Mouse (Mus musculus): ENCODE data around the gene Bckdha. TPM values are rescaled to one million over a fixed set of nuclear protein-coding genes. Genes with fewer than 3 reads are reported as not detected.

Gene Bckdha
- total and polyA plus RNA-seq, 3 experiments: 6.0 to 44.1 (median 20.4) TPM

- DNase-seq (ENCODE audit: low spot score) (no peak), ATAC-seq (ENCODE audit: extremely low read depth, insufficient number of reproducible peaks, low FRiP score, poor library complexity, severe bottlenecking) (no peak)
- H3K9me3 ChIP-seq (replicated peaks): no peaks in the 10 kb centered on the region
- no peak for TF ChIP-seq GATA1 (IDR thresholded peaks at IDR 0.05; ENCODE audit: borderline replicate concordance, low read length)
- TF ChIP-seq CTCF (IDR thresholded peaks at IDR 0.05; ENCODE audit: low read depth, low read length): no peak
- TF ChIP-seq TAL1 (conservative IDR thresholded peaks at IDR 0.05; ENCODE audit: low read depth, low read length): no peak
- no peak for TF ChIP-seq GATA2 (IDR thresholded peaks at IDR 0.05; ENCODE audit: borderline replicate concordance, low read depth, low read length)
- TF ChIP-seq POLR2AphosphoS5 (IDR thresholded peaks at IDR 0.05; ENCODE audit: insufficient replicate concordance, low read depth, low read length): no peak
- no peak overlapping the region for H3K4me3 ChIP-seq (ENCODE audit: low read depth, low read length)
- no peaks in the 10 kb centered on the region for H3K36me3 ChIP-seq (replicated peaks)
- H3K4me1 ChIP-seq (ENCODE audit: insufficient read depth, low read depth, low read length): no peaks in the 10 kb centered on the region
- H3K27me3 ChIP-seq (ENCODE audit: insufficient read depth, low read length): no peaks in the 10 kb centered on the region; the same call in 1 of the 2 replicates
Observed at GRCm38 (mm10) chr7:25584651-25585050, 74.1 kb downstream of the Bckdha start.

- H3K9me3 ChIP-seq (replicated peaks): no peaks in the 10 kb centered on the region
Observed at GRCm38 (mm10) chr7:25582301-25582810, 76.4 kb downstream of the Bckdha start.

More at GRCm38 (mm10) chr7:25582301-25582810, 76.4 kb downstream of the Bckdha start:
- no peak for TF ChIP-seq GATA2 (IDR thresholded peaks at IDR 0.05; ENCODE audit: borderline replicate concordance, low read depth, low read length)
- no peak for TF ChIP-seq CTCF (IDR thresholded peaks at IDR 0.05; ENCODE audit: low read depth, low read length)
- TF ChIP-seq TAL1 (conservative IDR thresholded peaks at IDR 0.05; ENCODE audit: low read depth, low read length): no peak
- TF ChIP-seq POLR2AphosphoS5 (IDR thresholded peaks at IDR 0.05; ENCODE audit: insufficient replicate concordance, low read depth, low read length): no peak
- no peak for TF ChIP-seq GATA1 (IDR thresholded peaks at IDR 0.05; ENCODE audit: borderline replicate concordance, low read length)
- no peaks in the 10 kb centered on the region; the same call in 1 of the 2 replicates for H3K27me3 ChIP-seq (ENCODE audit: insufficient read depth, low read length)
- no peaks in the 10 kb centered on the region for H3K4me1 ChIP-seq (ENCODE audit: insufficient read depth, low read depth, low read length)
- no peaks in the 10 kb centered on the region for H3K36me3 ChIP-seq (replicated peaks)
- DNase-seq (ENCODE audit: low spot score) (no peak), ATAC-seq (ENCODE audit: extremely low read depth, insufficient number of reproducible peaks, low FRiP score, poor library complexity, severe bottlenecking) (no peak)
- no peak overlapping the region for H3K4me3 ChIP-seq (ENCODE audit: low read depth, low read length)

Other genes starting within 250 kb of the Bckdha start
- gene Cxcl17, start 246.1 kb downstream of the Bckdha start, total RNA-seq (2014; fragmentation: Nextera tagmentation): not detected in 2 replicates
- not detected in 2 replicates for gene Cxcl17, start 246.1 kb downstream of the Bckdha start, total RNA-seq (2017)
- gene Cxcl17, start 246.1 kb downstream of the Bckdha start, polyA plus RNA-seq (2012): not detected in 2 replicates
- not detected in 2 replicates for gene Ceacam1, start 181.4 kb downstream of the Bckdha start, total RNA-seq (2014; fragmentation: Nextera tagmentation)
- gene Ceacam1, start 181.4 kb downstream of the Bckdha start, total RNA-seq (2017): 0.17 and 0.66 TPM in 2 replicates
- not detected in 2 replicates for gene Ceacam1, start 181.4 kb downstream of the Bckdha start, polyA plus RNA-seq (2012)
- not detected in 2 replicates for gene Ceacam2, start 119.1 kb downstream of the Bckdha start, total RNA-seq (2014; fragmentation: Nextera tagmentation)
- 0.05 TPM in 1 of 2 replicates, not detected in the other for gene Ceacam2, start 119.1 kb downstream of the Bckdha start, total RNA-seq (2017)
- gene Ceacam2, start 119.1 kb downstream of the Bckdha start, polyA plus RNA-seq (2012): not detected in 2 replicates
- gene Erich4, start 43.1 kb downstream of the Bckdha start, total RNA-seq (2014; fragmentation: Nextera tagmentation): not detected in 2 replicates
- gene Erich4, start 43.1 kb downstream of the Bckdha start, total RNA-seq (2017): not detected in 2 replicates
- gene Erich4, start 43.1 kb downstream of the Bckdha start, polyA plus RNA-seq (2012): not detected in 2 replicates
- 12.7 and 17.8 TPM in 2 replicates for gene Dmac2, start 39.6 kb downstream of the Bckdha start, total RNA-seq (2014; fragmentation: Nextera tagmentation)
- 21.3 and 24.2 TPM in 2 replicates for gene Dmac2, start 39.6 kb downstream of the Bckdha start, total RNA-seq (2017)
- 28.0 and 34.2 TPM in 2 replicates for gene Dmac2, start 39.6 kb downstream of the Bckdha start, polyA plus RNA-seq (2012)
- 0.15 and 0.83 TPM in 2 replicates for gene B3gnt8, start 32.3 kb downstream of the Bckdha start, total RNA-seq (2014; fragmentation: Nextera tagmentation)
- gene B3gnt8, start 32.3 kb downstream of the Bckdha start, total RNA-seq (2017): 0.98 and 1.1 TPM in 2 replicates
- 1.0 and 1.3 TPM in 2 replicates for gene B3gnt8, start 32.3 kb downstream of the Bckdha start, polyA plus RNA-seq (2012)
- 71.6 and 84.6 TPM in 2 replicates for gene Exosc5, start 183 bp upstream of the Bckdha start, total RNA-seq (2014; fragmentation: Nextera tagmentation)
- gene Exosc5, start 183 bp upstream of the Bckdha start, total RNA-seq (2017): 51.4 and 55.4 TPM in 2 replicates
- 367 and 471 TPM in 2 replicates for gene Exosc5, start 183 bp upstream of the Bckdha start, polyA plus RNA-seq (2012)
- 8.6 TPM in 1 of 2 replicates, not detected in the other for gene Tmem91, start 16.2 kb upstream of the Bckdha start, total RNA-seq (2014; fragmentation: Nextera tagmentation)
- 1.3 and 2.2 TPM in 2 replicates for gene Tmem91, start 16.2 kb upstream of the Bckdha start, total RNA-seq (2017)
- 3.6 TPM in 2 replicates for gene Tmem91, start 16.2 kb upstream of the Bckdha start, polyA plus RNA-seq (2012)
- 21.1 and 26.3 TPM in 2 replicates for gene B9d2, start 21.8 kb upstream of the Bckdha start, total RNA-seq (2014; fragmentation: Nextera tagmentation)
- gene B9d2, start 21.8 kb upstream of the Bckdha start, total RNA-seq (2017): 49.8 and 65.1 TPM in 2 replicates
- gene B9d2, start 21.8 kb upstream of the Bckdha start, polyA plus RNA-seq (2012): 119 and 131 TPM in 2 replicates
- 390 and 397 TPM in 2 replicates for gene Tgfb1, start 28.0 kb upstream of the Bckdha start, total RNA-seq (2014; fragmentation: Nextera tagmentation)
- gene Tgfb1, start 28.0 kb upstream of the Bckdha start, total RNA-seq (2017): 40.8 TPM in 2 replicates
- gene Tgfb1, start 28.0 kb upstream of the Bckdha start, polyA plus RNA-seq (2012): 1,473 and 1,799 TPM in 2 replicates
- gene Ccdc97, start 60.1 kb upstream of the Bckdha start, total RNA-seq (2014; fragmentation: Nextera tagmentation): 41.2 and 52.8 TPM in 2 replicates
- gene Ccdc97, start 60.1 kb upstream of the Bckdha start, total RNA-seq (2017): 10.7 and 11.7 TPM in 2 replicates
- 63.1 and 65.3 TPM in 2 replicates for gene Ccdc97, start 60.1 kb upstream of the Bckdha start, polyA plus RNA-seq (2012)
- gene Hnrnpul1, start 95.8 kb upstream of the Bckdha start, total RNA-seq (2014; fragmentation: Nextera tagmentation): 364 and 375 TPM in 2 replicates
- gene Hnrnpul1, start 95.8 kb upstream of the Bckdha start, total RNA-seq (2017): 106 and 116 TPM in 2 replicates
- 382 and 453 TPM in 2 replicates for gene Hnrnpul1, start 95.8 kb upstream of the Bckdha start, polyA plus RNA-seq (2012)
- gene Axl, start 129.7 kb upstream of the Bckdha start, total RNA-seq (2014; fragmentation: Nextera tagmentation): 2.5 TPM in 1 of 2 replicates, not detected in the other
- 0.11 and 0.35 TPM in 2 replicates for gene Axl, start 129.7 kb upstream of the Bckdha start, total RNA-seq (2017)
- not detected in 2 replicates for gene Axl, start 129.7 kb upstream of the Bckdha start, polyA plus RNA-seq (2012)
- not detected in 2 replicates for gene Cyp2s1, start 157.9 kb upstream of the Bckdha start, total RNA-seq (2014; fragmentation: Nextera tagmentation)
- 0.06 and 0.11 TPM in 2 replicates for gene Cyp2s1, start 157.9 kb upstream of the Bckdha start, total RNA-seq (2017)
- not detected in 2 replicates for gene Cyp2s1, start 157.9 kb upstream of the Bckdha start, polyA plus RNA-seq (2012)
- not detected in 2 replicates for gene Cyp2b10, start 238.6 kb upstream of the Bckdha start, total RNA-seq (2014; fragmentation: Nextera tagmentation)
- 0.35 TPM in 1 of 2 replicates, not detected in the other for gene Cyp2b10, start 238.6 kb upstream of the Bckdha start, total RNA-seq (2017)
- not detected in 2 replicates for gene Cyp2b10, start 238.6 kb upstream of the Bckdha start, polyA plus RNA-seq (2012)

Measured in G1E (cell line).